ENCODE assay signal across 20 mouse cellular contexts in the genomic region with DNA sequence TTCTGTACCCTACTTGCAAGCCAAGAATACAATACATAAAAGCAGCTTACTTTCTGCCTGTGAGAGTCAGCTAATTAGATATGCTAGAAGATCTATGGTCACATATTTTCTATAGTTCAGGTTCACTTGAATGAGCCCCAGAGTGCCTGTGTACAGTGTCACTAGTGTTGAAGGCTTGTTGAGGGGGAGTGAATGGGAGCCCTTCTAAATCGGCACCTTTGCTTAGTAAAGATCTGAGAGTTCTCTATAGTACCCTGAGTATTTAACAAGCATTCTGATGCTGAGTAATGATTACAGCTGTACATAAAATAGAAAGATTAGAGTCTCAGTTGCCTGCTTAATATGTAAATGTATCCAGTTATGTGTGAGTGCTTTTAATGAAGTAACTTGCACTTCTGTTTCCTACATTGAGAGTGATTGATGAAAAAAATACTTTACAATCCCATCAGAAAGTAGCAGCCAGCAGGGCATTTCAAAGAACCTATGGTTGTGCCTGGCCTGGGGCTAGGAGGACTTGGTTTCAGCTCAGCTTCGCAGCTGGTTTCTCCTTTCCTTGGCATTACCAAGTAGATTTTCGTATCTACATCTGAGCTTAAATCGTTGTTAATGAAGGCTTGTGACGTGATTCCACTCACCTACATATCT.
DNase-seq lines count a peak whose midpoint lies in the region; ATAC-seq and TF ChIP-seq lines count a peak whose summit lies in the region.
"Had no signal": no experiment of that assay in that cellular context is flagged by ENCODE, and none has a peak within 500 bp of the region (broad histone marks: within the 10 kb centered on the region; RNA-seq: fewer than 3 reads in every experiment).

No protein-coding gene starts in this region.

- no peak for DNase-seq in midbrain, embryonic 11.5 days (ENCODE audit: low spot score, missing footprints)
- no peak for DNase-seq in midbrain, postnatal 0 days (ENCODE audit: low spot score)
- DNase-seq in c-Kit-positive CD71-positive TER-119-positive erythroid progenitor cells, embryonic 14.5 days (ENCODE audit: low spot score) = no peak
- DNase-seq in hindbrain, embryonic 11.5 days (ENCODE audit: low spot score) = no peak
- DNase-seq: adrenal gland, adult 2 months; adrenal gland, postnatal 25 days; cerebellum, adult 11 months; cerebellum, adult 8-10 months; cerebellum, postnatal 14 days; gastrocnemius, postnatal 10 days; heart, adult 2 months; heart, postnatal 14 days had no signal

- 76% methylated on average over 5 of the region's 5 CpGs for WGBS in midbrain, embryonic 11.5 days
- 58% methylated on average over 5 of the region's 5 CpGs for WGBS in midbrain, postnatal 0 days
- 45% methylated on average over 5 of the region's 5 CpGs for WGBS in forebrain, embryonic 12.5 days
- whole genome bisulfite sequencing in forebrain, embryonic 16.5 days = 30% methylated on average over 5 of the region's 5 CpGs
- 73% methylated on average over 5 of the region's 5 CpGs for WGBS in hindbrain, embryonic 11.5 days

- ATAC-seq in midbrain, embryonic 11.5 days (ENCODE audit: low FRiP score) = 0 out of 2 replicates have a peak, but pooled peaks have one; percentile 46
- no peak for ATAC-seq in midbrain, postnatal 0 days (ENCODE audit: low FRiP score)
- peak; percentile 23 for ATAC-seq in CD4-positive, CD25-positive, alpha-beta regulatory T cell, adult 4 months
- peak; percentile 95; the same call in 1 of the 2 replicates for ATAC-seq in forebrain, embryonic 12.5 days (ENCODE audit: low FRiP score)
- peak; percentile 94 for ATAC-seq in forebrain, embryonic 16.5 days
- no peak for ATAC-seq in hindbrain, embryonic 11.5 days (ENCODE audit: low FRiP score)
- ATAC-seq: intestine, embryonic 15.5 days had no signal

- no peaks in the 10 kb centered on the region for H3K9me3 ChIP-seq in midbrain, embryonic 11.5 days (ENCODE audit: control insufficient read depth, low read length)
- H3K9me3 ChIP-seq in midbrain, postnatal 0 days (ENCODE audit: low read length) = no peaks in the 10 kb centered on the region
- no peaks in the 10 kb centered on the region for H3K9me3 ChIP-seq in forebrain, embryonic 12.5 days
- no peaks in the 10 kb centered on the region for H3K9me3 ChIP-seq in forebrain, embryonic 16.5 days (ENCODE audit: control insufficient read depth, low read length)
- H3K9me3 ChIP-seq in hindbrain, embryonic 11.5 days (ENCODE audit: control insufficient read depth, low read length) = no peaks in the 10 kb centered on the region
- H3K9me3 ChIP-seq: embryonic facial prominence, embryonic 12.5 days; heart, embryonic 15.5 days; intestine, embryonic 15.5 days had no signal

- no peak overlapping the region for H3K4me3 ChIP-seq in midbrain, embryonic 11.5 days (ENCODE audit: low read depth, low read length)
- H3K4me3 ChIP-seq in midbrain, postnatal 0 days (ENCODE audit: low read depth, low read length) = no peak overlapping the region
- no peak overlapping the region for H3K4me3 ChIP-seq in forebrain, embryonic 12.5 days (replicated peaks)
- no peak overlapping the region for H3K4me3 ChIP-seq in forebrain, embryonic 16.5 days (replicated peaks; ENCODE audit: low read length)
- no peak overlapping the region for H3K4me3 ChIP-seq in hindbrain, embryonic 11.5 days (ENCODE audit: low read depth, low read length)
- H3K4me3 ChIP-seq: embryonic facial prominence, embryonic 12.5 days; heart, adult 2 months; heart, embryonic 15.5 days; intestine, embryonic 15.5 days had no signal

- no peak overlapping the region for H3K27ac ChIP-seq in midbrain, embryonic 11.5 days (ENCODE audit: low read depth, low read length)
- H3K27ac ChIP-seq in midbrain, postnatal 0 days (ENCODE audit: low read depth, low read length) = no peak overlapping the region
- H3K27ac ChIP-seq in forebrain, embryonic 12.5 days = peak overlapping the region; percentile 65
- peak overlapping the region; percentile 41; the same call in 1 of the 2 replicates for H3K27ac ChIP-seq in forebrain, embryonic 16.5 days (ENCODE audit: low read length)
- no peak overlapping the region for H3K27ac ChIP-seq in hindbrain, embryonic 11.5 days (ENCODE audit: low read depth, low read length)
- H3K27ac ChIP-seq: embryonic facial prominence, embryonic 12.5 days; heart, adult 2 months; heart, embryonic 15.5 days; hindbrain, embryonic 14.5 days; intestine, embryonic 15.5 days had no signal

- H3K4me1 ChIP-seq in midbrain, embryonic 11.5 days (ENCODE audit: control insufficient read depth, insufficient read depth, low read length) = no peaks in the 10 kb centered on the region
- H3K4me1 ChIP-seq in midbrain, postnatal 0 days (ENCODE audit: insufficient read depth, low read length) = no peaks in the 10 kb centered on the region
- H3K4me1 ChIP-seq in forebrain, embryonic 12.5 days = no peaks in the 10 kb centered on the region
- peaks cover 5% of the 10 kb centered on the region; the same call in 1 of the 2 replicates for H3K4me1 ChIP-seq in forebrain, embryonic 16.5 days (replicated peaks; ENCODE audit: control insufficient read depth, insufficient read depth, low read length)
- H3K4me1 ChIP-seq in hindbrain, embryonic 11.5 days (replicated peaks; ENCODE audit: control insufficient read depth, insufficient read depth, low read length) = no peaks in the 10 kb centered on the region
- H3K4me1 ChIP-seq: embryonic facial prominence, embryonic 12.5 days; heart, embryonic 15.5 days; intestine, embryonic 15.5 days had no signal

- H3K9ac ChIP-seq in midbrain, embryonic 11.5 days (ENCODE audit: low read length) = no peak overlapping the region
- no peak overlapping the region for H3K9ac ChIP-seq in midbrain, postnatal 0 days (replicated peaks; ENCODE audit: low read length, poor library complexity, severe bottlenecking)
- H3K9ac ChIP-seq in forebrain, embryonic 12.5 days = no peak overlapping the region
- no peak overlapping the region for H3K9ac ChIP-seq in forebrain, embryonic 16.5 days (replicated peaks; ENCODE audit: low read depth, low read length)
- H3K9ac ChIP-seq in hindbrain, embryonic 11.5 days (ENCODE audit: low read depth, low read length) = no peak overlapping the region
- H3K9ac ChIP-seq: embryonic facial prominence, embryonic 12.5 days; heart, embryonic 15.5 days; hindbrain, embryonic 14.5 days; intestine, embryonic 15.5 days had no signal

- TF ChIP-seq CTCF in midbrain, postnatal 0 days (IDR thresholded peaks at IDR 0.05) = no peak

- H3K36me3 ChIP-seq in midbrain, embryonic 11.5 days (ENCODE audit: control insufficient read depth, insufficient read depth, low read length) = no peaks in the 10 kb centered on the region
- no peaks in the 10 kb centered on the region for H3K36me3 ChIP-seq in midbrain, postnatal 0 days (ENCODE audit: insufficient read depth, low read length)
- no peaks in the 10 kb centered on the region for H3K36me3 ChIP-seq in forebrain, embryonic 12.5 days (replicated peaks)
- H3K36me3 ChIP-seq in forebrain, embryonic 16.5 days (ENCODE audit: control insufficient read depth, insufficient read depth) = no peaks in the 10 kb centered on the region
- H3K36me3 ChIP-seq in hindbrain, embryonic 11.5 days (ENCODE audit: control insufficient read depth, insufficient read depth, low read length) = no peaks in the 10 kb centered on the region
- H3K36me3 ChIP-seq: embryonic facial prominence, embryonic 12.5 days; heart, embryonic 15.5 days; intestine, embryonic 15.5 days had no signal

- H3K4me2 ChIP-seq in midbrain, embryonic 11.5 days = no peak overlapping the region
- no peak overlapping the region for H3K4me2 ChIP-seq in midbrain, postnatal 0 days (ENCODE audit: low read depth, low read length, poor library complexity, severe bottlenecking)
- no peak overlapping the region for H3K4me2 ChIP-seq in forebrain, embryonic 12.5 days
- no peak overlapping the region for H3K4me2 ChIP-seq in forebrain, embryonic 16.5 days (ENCODE audit: low read length)
- H3K4me2 ChIP-seq in hindbrain, embryonic 11.5 days (replicated peaks; ENCODE audit: low read depth, low read length) = no peak overlapping the region
- H3K4me2 ChIP-seq: embryonic facial prominence, embryonic 12.5 days; heart, embryonic 11.5 days; heart, embryonic 15.5 days; hindbrain, embryonic 14.5 days; intestine, embryonic 15.5 days had no signal

- H3K27me3 ChIP-seq in midbrain, embryonic 11.5 days (ENCODE audit: control insufficient read depth, insufficient read depth, low read length) = no peaks in the 10 kb centered on the region
- no peaks in the 10 kb centered on the region for H3K27me3 ChIP-seq in midbrain, postnatal 0 days (ENCODE audit: insufficient read depth, low read length)
- H3K27me3 ChIP-seq in forebrain, embryonic 12.5 days = no peaks in the 10 kb centered on the region
- H3K27me3 ChIP-seq in forebrain, embryonic 16.5 days (replicated peaks; ENCODE audit: control insufficient read depth, insufficient read depth, low read length) = no peaks in the 10 kb centered on the region
- H3K27me3 ChIP-seq in hindbrain, embryonic 11.5 days (ENCODE audit: control insufficient read depth, insufficient read depth, low read length) = no peaks in the 10 kb centered on the region
- H3K27me3 ChIP-seq: embryonic facial prominence, embryonic 12.5 days; heart, embryonic 15.5 days; intestine, embryonic 15.5 days had no signal

Comparison
In these comparisons a context has a peak if more than half of its experiments do, and no peak if none do; other contexts are left out.
1. ATAC-seq: peak in midbrain, embryonic 11.5 days (single experiment), CD4-positive, CD25-positive, alpha-beta regulatory T cell, adult 4 months (single experiment), forebrain, embryonic 12.5 days (single experiment) and forebrain, embryonic 16.5 days (single experiment); none in midbrain, postnatal 0 days (single experiment) and hindbrain, embryonic 11.5 days (single experiment).
2. H3K27ac ChIP-seq: peak in forebrain, embryonic 12.5 days (single experiment) and forebrain, embryonic 16.5 days (single experiment); none in midbrain, embryonic 11.5 days (single experiment), midbrain, postnatal 0 days (single experiment) and hindbrain, embryonic 11.5 days (single experiment).